Mouse (Mus musculus): ENCODE measurements around the gene Pmpca.

- TF ChIP-seq CTCF (conservative IDR thresholded peaks at IDR 0.05; ENCODE audit: low read length) (no peak), NANOG (IDR thresholded peaks at IDR 0.05; ENCODE audit: borderline replicate concordance, low read length) (no peak), POU5F1 (IDR thresholded peaks at IDR 0.05; ENCODE audit: borderline replicate concordance, low read length) (no peak)
Measured at GRCm38 (mm10) chr2:26372396-26372795, 16.7 kb upstream of the Pmpca start.
